Mouse (Mus musculus) hindbrain, postnatal 0 days (tissue): ENCODE results near the gene Tcf20. TPM values are rescaled to one million over a fixed set of nuclear protein-coding genes. Genes with fewer than 3 reads are reported as not detected.
A peak's percentile ranks its signal among the peaks of the same experiment; 100 is the strongest.

Experiments
- ATAC-seq: fragments of 200-750 bp; cut with Nextera tagmentation; 2 replicates; pipeline ENCODE4 v1.8.0; 2017; ENCODE audit warnings: mild to moderate bottlenecking, moderate TSS enrichment, moderate library complexity
- DNase-seq: peaks from one replicate; pipeline ENCODE4 v3.0.0-alpha.2; 2015; ENCODE audit warnings: low spot score
- H3K27ac ChIP-seq: fragments of 300-500 bp; sonication (generic); 2 replicates; pipeline ENCODE4 v1.5.1; 2014; ENCODE audit warnings: mild to moderate bottlenecking
- H3K27me3 ChIP-seq: fragments of 300-500 bp; sonication (generic); 2 replicates; pipeline ENCODE4 v1.6.1; 2014; ENCODE audit warnings: low read length, mixed read lengths; ENCODE audit not compliant: insufficient read depth
- H3K36me3 ChIP-seq: fragments of 300-500 bp; sonication (generic); 2 replicates; pipeline ENCODE4 v1.6.1; 2014; ENCODE audit warnings: low read length, mixed read lengths; ENCODE audit not compliant: insufficient read depth
- H3K4me1 ChIP-seq: fragments of 300-500 bp; sonication (generic); 2 replicates; pipeline ENCODE4 v1.6.1; 2014; ENCODE audit warnings: antibody characterized with exemption, low read length, mixed read lengths; ENCODE audit not compliant: insufficient read depth
- H3K4me2 ChIP-seq: fragments of 300-500 bp; sonication (generic); 2 replicates; pipeline ENCODE4 v1.6.1; 2014; ENCODE audit warnings: low read depth, mild to moderate bottlenecking, low read length, moderate library complexity, mixed read lengths
- H3K4me3 ChIP-seq: fragments of 300-500 bp; sonication (generic); 2 replicates; pipeline ENCODE4 v1.5.1; 2014; ENCODE audit warnings: low read length
- H3K9ac ChIP-seq: fragments of 300-500 bp; sonication (generic); replicated peaks from 2 replicates; pipeline ENCODE4 v1.6.1; 2014; ENCODE audit warnings: mild to moderate bottlenecking, low read length, moderate library complexity, mixed read lengths
- H3K9me3 ChIP-seq: fragments of 300-500 bp; sonication (generic); 2 replicates; pipeline ENCODE4 v1.6.1; 2016; ENCODE audit warnings: low read length, mixed read lengths
- CTCF ChIP-seq: IDR thresholded peaks from 2 replicates; pipeline ENCODE4 v1.5.1; 2016; ENCODE audit warnings: antibody characterized with exemption, control low read depth, low read depth
- WGBS: fragments of 180-500 bp; shearing (Covaris S2); extraction: QIAGEN DNeasy Blood & Tissue Kit; methylation state at CpG from one replicate; pipeline ENCODE4 v1.1.7; 2014; 5-methylcytosine and 5-hydroxymethylcytosine counted together
- polyA plus RNA-seq: library from polyadenylated mRNA; unstranded; fragments of >200 nt; fragmentation: Nextera tagmentation; extraction: Ambion mirVana; gene quantifications from 2 replicates; pipeline ENCODE4 v1.2.1, GENCODE M21; 2015
- total RNA-seq: library from RNA; depleted of rRNA; stranded (reverse); fragments of >200 nt; gene quantifications from 2 replicates; pipeline ENCODE4 v1.2.3, GENCODE M21; 2014

The Tcf20 gene
- total and polyA plus RNA-seq, 2 experiments from 2014 or later, result 8.6 to 98.3 TPM

DNA sequence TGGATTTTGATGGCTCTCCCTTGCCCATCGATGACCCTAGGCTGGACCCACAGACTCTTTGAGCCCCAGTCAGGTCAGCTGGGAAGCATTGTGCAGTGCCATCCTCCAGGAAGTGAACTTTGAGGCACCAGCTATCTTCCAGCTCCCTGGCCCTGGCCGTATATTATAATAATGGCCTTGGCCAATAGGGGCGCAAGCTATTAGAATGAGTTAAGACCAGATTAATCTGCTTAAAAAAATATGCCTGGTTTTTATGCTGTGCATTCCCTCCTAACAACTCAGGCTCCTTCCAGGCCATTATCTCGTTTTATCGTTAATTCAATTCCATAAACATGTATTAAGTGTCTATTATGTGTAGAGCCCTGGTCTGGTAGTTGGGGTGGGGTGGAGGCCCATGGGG is 56.2 kb downstream of the Tcf20 start:
- H3K4me1 ChIP-seq, result peaks cover 43% of the 10 kb centered on the region

GRCm38 (mm10) chr15:82929595-82929994 is 58.1 kb downstream of the Tcf20 start:
- Histone ChIP-seq H3K36me3 (no peaks in the 10 kb centered on the region), H3K9me3 (no peaks in the 10 kb centered on the region), H3K9ac (peak overlapping the region; percentile 35; the same call in 1 of the 2 replicates), H3K27ac (peak overlapping the region; percentile 32; the same call in 1 of the 2 replicates), H3K4me3 (no peak overlapping the region), H3K4me1 (peaks cover 48% of the 10 kb centered on the region), H3K4me2 (0 out of 2 replicates have a peak overlapping the region, but pooled peaks have one; percentile 21), H3K27me3 (no peaks in the 10 kb centered on the region)
- ATAC-seq (no peak), DNase-seq (peak; percentile 72)
- TF ChIP-seq CTCF, result no peak
- WGBS, result 11% methylated on average over 9 of the region's 9 CpGs

More for the DNA sequence above, 56.2 kb downstream of the Tcf20 start:
- no peak for DNase-seq
- 79% methylated on average over 5 of the region's 5 CpGs for WGBS
- no peak overlapping the region for H3K4me2 ChIP-seq
- H3K27me3 ChIP-seq, result no peaks in the 10 kb centered on the region
- ATAC-seq, result no peak
- H3K9me3 ChIP-seq, result no peaks in the 10 kb centered on the region
- no peaks in the 10 kb centered on the region for H3K36me3 ChIP-seq
- no peak for TF ChIP-seq CTCF
- no peak overlapping the region for H3K27ac ChIP-seq
- H3K9ac ChIP-seq, result no peak overlapping the region
- H3K4me3 ChIP-seq, result no peak overlapping the region

GRCm38 (mm10) chr15:82928844-82929243 is 58.8 kb downstream of the Tcf20 start:
- no peak for DNase-seq
- TF ChIP-seq CTCF, result no peak
- Histone ChIP-seq H3K4me1 (peaks cover 54% of the 10 kb centered on the region), H3K4me2 (no peak overlapping the region), H3K27me3 (no peaks in the 10 kb centered on the region), H3K36me3 (no peaks in the 10 kb centered on the region), H3K9me3 (no peaks in the 10 kb centered on the region), H3K9ac (no peak overlapping the region), H3K27ac (no peak overlapping the region), H3K4me3 (no peak overlapping the region)
- ATAC-seq, result no peak
- 55% methylated on average over 8 of the region's 8 CpGs for WGBS

- Histone ChIP-seq H3K27me3 (no peaks in the 10 kb centered on the region), H3K9ac (no peak overlapping the region), H3K9me3 (no peaks in the 10 kb centered on the region), H3K4me2 (no peak overlapping the region), H3K4me1 (peaks cover 54% of the 10 kb centered on the region), H3K27ac (no peak overlapping the region), H3K4me3 (no peak overlapping the region), H3K36me3 (no peaks in the 10 kb centered on the region)
- TF ChIP-seq CTCF, result no peak
- ATAC-seq, result no peak
- WGBS, result 22% methylated on average over 6 of the region's 6 CpGs
- peak; percentile 62 for DNase-seq
Observed at GRCm38 (mm10) chr15:82928023-82928422, 59.6 kb downstream of the Tcf20 start.

DNA sequence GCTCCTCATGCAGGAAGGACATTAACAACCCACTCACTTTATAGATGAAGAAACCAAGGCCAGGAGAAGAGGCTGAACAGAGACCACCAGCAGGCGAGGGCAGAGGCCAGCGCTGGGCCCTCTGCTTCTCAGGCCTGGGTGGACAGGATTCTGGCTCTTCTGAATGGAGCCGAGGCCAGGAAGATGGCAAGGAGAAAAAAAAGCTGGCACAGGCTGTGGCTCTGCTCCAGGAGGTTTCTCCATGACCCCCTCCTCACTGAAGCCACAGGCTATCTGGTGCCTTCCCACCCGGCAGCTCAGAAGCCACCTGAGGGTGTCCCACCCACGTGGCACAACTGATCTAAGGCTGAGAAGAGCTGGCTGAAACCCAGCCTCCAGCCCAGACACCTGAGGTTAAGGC is 60.6 kb downstream of the Tcf20 start:
- H3K27me3 ChIP-seq, result no peaks in the 10 kb centered on the region
- TF ChIP-seq CTCF, result no peak
- no peak overlapping the region for H3K27ac ChIP-seq
- no peak for DNase-seq
- 52% methylated on average over 5 of the region's 5 CpGs for WGBS
- no peak overlapping the region for H3K4me2 ChIP-seq
- H3K36me3 ChIP-seq, result no peaks in the 10 kb centered on the region
- H3K4me1 ChIP-seq, result peaks cover 62% of the 10 kb centered on the region
- ATAC-seq, result no peak
- no peaks in the 10 kb centered on the region for H3K9me3 ChIP-seq
- H3K9ac ChIP-seq, result no peak overlapping the region
- H3K4me3 ChIP-seq, result no peak overlapping the region

DNA sequence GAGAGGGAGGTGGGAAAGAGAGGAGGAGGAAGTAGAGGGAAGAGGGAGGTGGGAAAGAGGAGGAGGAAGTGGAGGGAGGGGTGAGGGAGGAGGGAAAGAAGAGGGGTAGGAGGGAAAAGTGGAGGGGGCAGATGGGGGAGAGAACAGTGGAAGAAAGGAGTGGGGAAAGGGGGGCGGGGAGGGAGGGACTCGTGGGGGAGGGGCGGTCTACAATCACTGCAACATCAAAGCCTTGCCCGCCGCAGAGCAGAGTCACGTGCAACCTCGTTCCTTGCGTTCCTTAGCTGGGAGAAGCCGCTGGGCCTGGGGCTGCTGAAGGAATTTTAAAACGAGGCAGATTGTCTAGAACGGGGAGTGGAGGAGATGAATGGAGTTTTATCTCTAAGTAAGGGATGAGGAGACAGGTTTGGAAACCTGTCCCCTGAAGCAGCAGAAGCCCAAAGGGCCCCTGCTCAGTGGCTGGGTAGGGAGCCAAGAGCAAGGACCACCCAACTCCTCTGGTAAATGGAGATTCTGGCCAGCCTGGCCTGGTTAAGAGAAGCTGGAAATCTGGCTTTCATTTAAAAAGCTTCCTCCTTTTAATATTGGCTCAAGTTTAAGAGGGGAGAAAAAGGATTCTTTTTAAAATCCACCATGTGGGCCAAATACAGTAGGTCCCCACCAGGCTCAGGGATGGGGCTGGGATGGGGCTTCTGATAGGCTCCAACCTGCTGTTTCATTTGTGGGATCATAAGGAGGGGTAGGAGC is 62.8 kb downstream of the Tcf20 start:
- DNase-seq (peak; percentile 72), ATAC-seq (no peak)
- Histone ChIP-seq H3K9me3 (no peaks in the 10 kb centered on the region), H3K27me3 (no peaks in the 10 kb centered on the region), H3K4me1 (peaks cover 75% of the 10 kb centered on the region), H3K4me3 (no peak overlapping the region), H3K36me3 (no peaks in the 10 kb centered on the region), H3K4me2 (no peak overlapping the region), H3K9ac (peak overlapping the region; percentile 30; the same call in 1 of the 2 replicates), H3K27ac (peak overlapping the region; percentile 68)
- 4% methylated on average over 11 of the region's 11 CpGs for WGBS
- no peak for TF ChIP-seq CTCF

GRCm38 (mm10) chr15:82923531-82923930 is 64.1 kb downstream of the Tcf20 start:
- no peak for ATAC-seq
- no peaks in the 10 kb centered on the region for H3K36me3 ChIP-seq
- H3K4me3 ChIP-seq, result no peak overlapping the region
- peaks cover 70% of the 10 kb centered on the region for H3K4me1 ChIP-seq
- WGBS, result 30% methylated on average over 5 of the region's 5 CpGs
- H3K9me3 ChIP-seq, result no peaks in the 10 kb centered on the region
- no peaks in the 10 kb centered on the region for H3K27me3 ChIP-seq
- H3K9ac ChIP-seq, result peak overlapping the region; percentile 9; the same call in 1 of the 2 replicates
- peak; percentile 69 for DNase-seq
- H3K4me2 ChIP-seq, result no peak overlapping the region
- peak overlapping the region; percentile 13; the same call in 1 of the 2 replicates for H3K27ac ChIP-seq
- TF ChIP-seq CTCF, result no peak
